Mouse (Mus musculus): ENCODE measurements around the gene Abhd14b. TPM values are rescaled to one million over a fixed set of nuclear protein-coding genes. Genes with fewer than 3 reads are reported as not detected.

The Abhd14b gene
- polyA plus RNA-seq, 1 experiment = 29.3 TPM

GRCm38 (mm10) chr9:106456325-106457162 is 9.3 kb downstream of the Abhd14b start:
- Histone ChIP-seq H3K36me3 (ENCODE audit: control insufficient read depth, insufficient read depth, low read length) (no peaks in the 10 kb centered on the region), H3K4me1 (replicated peaks; ENCODE audit: control insufficient read depth, insufficient read depth, low read length) (peaks cover 9% of the 10 kb centered on the region), H3K27me3 (ENCODE audit: control insufficient read depth, insufficient read depth, low read length) (no peaks in the 10 kb centered on the region), H3K27ac (ENCODE audit: control insufficient read depth, insufficient read depth, low read length) (no peak overlapping the region), H3K4me3 (ENCODE audit: control insufficient read depth, insufficient read depth, low read length) (no peak overlapping the region)
- no peak for DNase-seq
- WGBS = 90% methylated on average over 15 of the region's 15 CpGs
- no peak for TF ChIP-seq CTCF (IDR thresholded peaks at IDR 0.05; ENCODE audit: borderline replicate concordance, control insufficient read depth, extremely low read depth, insufficient read depth, low read length, poor library complexity)
- TF ChIP-seq POLR2A (IDR thresholded peaks at IDR 0.05; ENCODE audit: control insufficient read depth, extremely low read depth, insufficient read depth, low read length, poor library complexity) = no peak

- Histone ChIP-seq H3K4me1 (replicated peaks; ENCODE audit: control insufficient read depth, insufficient read depth, low read length) (peaks cover 9% of the 10 kb centered on the region), H3K4me3 (ENCODE audit: control insufficient read depth, insufficient read depth, low read length) (no peak overlapping the region), H3K27me3 (ENCODE audit: control insufficient read depth, insufficient read depth, low read length) (no peaks in the 10 kb centered on the region), H3K36me3 (ENCODE audit: control insufficient read depth, insufficient read depth, low read length) (no peaks in the 10 kb centered on the region), H3K27ac (ENCODE audit: control insufficient read depth, insufficient read depth, low read length) (no peak overlapping the region)
- 95% methylated on average over 9 of the region's 9 CpGs for WGBS
- TF ChIP-seq POLR2A (IDR thresholded peaks at IDR 0.05; ENCODE audit: control insufficient read depth, extremely low read depth, insufficient read depth, low read length, poor library complexity) (no peak), CTCF (IDR thresholded peaks at IDR 0.05; ENCODE audit: borderline replicate concordance, control insufficient read depth, extremely low read depth, insufficient read depth, low read length, poor library complexity) (no peak)
- no peak for DNase-seq
Measured at GRCm38 (mm10) chr9:106457163-106457559, 9.9 kb downstream of the Abhd14b start.

GRCm38 (mm10) chr9:106457920-106458319 is 10.7 kb downstream of the Abhd14b start:
- Histone ChIP-seq H3K4me1 (replicated peaks; ENCODE audit: control insufficient read depth, insufficient read depth, low read length) (peaks cover 9% of the 10 kb centered on the region), H3K36me3 (ENCODE audit: control insufficient read depth, insufficient read depth, low read length) (no peaks in the 10 kb centered on the region), H3K4me3 (ENCODE audit: control insufficient read depth, insufficient read depth, low read length) (no peak overlapping the region), H3K27ac (ENCODE audit: control insufficient read depth, insufficient read depth, low read length) (no peak overlapping the region), H3K27me3 (ENCODE audit: control insufficient read depth, insufficient read depth, low read length) (no peaks in the 10 kb centered on the region)
- TF ChIP-seq POLR2A (IDR thresholded peaks at IDR 0.05; ENCODE audit: control insufficient read depth, extremely low read depth, insufficient read depth, low read length, poor library complexity) (no peak), CTCF (IDR thresholded peaks at IDR 0.05; ENCODE audit: borderline replicate concordance, control insufficient read depth, extremely low read depth, insufficient read depth, low read length, poor library complexity) (no peak)
- DNase-seq = no peak
- 97% methylated on average over 5 of the region's 5 CpGs for WGBS

GRCm38 (mm10) chr9:106459946-106460345 is 12.7 kb downstream of the Abhd14b start:
- no peak for TF ChIP-seq CTCF (IDR thresholded peaks at IDR 0.05; ENCODE audit: borderline replicate concordance, control insufficient read depth, extremely low read depth, insufficient read depth, low read length, poor library complexity)
- TF ChIP-seq POLR2A (IDR thresholded peaks at IDR 0.05; ENCODE audit: control insufficient read depth, extremely low read depth, insufficient read depth, low read length, poor library complexity) = no peak
- Histone ChIP-seq H3K27ac (ENCODE audit: control insufficient read depth, insufficient read depth, low read length) (no peak overlapping the region), H3K27me3 (ENCODE audit: control insufficient read depth, insufficient read depth, low read length) (peaks cover 6% of the 10 kb centered on the region; the same call in 1 of the 2 replicates), H3K4me1 (replicated peaks; ENCODE audit: control insufficient read depth, insufficient read depth, low read length) (peaks cover 2% of the 10 kb centered on the region; the same call in 1 of the 2 replicates), H3K4me3 (ENCODE audit: control insufficient read depth, insufficient read depth, low read length) (no peak overlapping the region), H3K36me3 (ENCODE audit: control insufficient read depth, insufficient read depth, low read length) (no peaks in the 10 kb centered on the region)
- WGBS = 93% methylated on average over 15 of the region's 15 CpGs
- no peak for DNase-seq

GRCm38 (mm10) chr9:106460401-106461025 is 13.3 kb downstream of the Abhd14b start:
- TF ChIP-seq CTCF (IDR thresholded peaks at IDR 0.05; ENCODE audit: borderline replicate concordance, control insufficient read depth, extremely low read depth, insufficient read depth, low read length, poor library complexity) (no peak), POLR2A (IDR thresholded peaks at IDR 0.05; ENCODE audit: control insufficient read depth, extremely low read depth, insufficient read depth, low read length, poor library complexity) (no peak)
- Histone ChIP-seq H3K36me3 (ENCODE audit: control insufficient read depth, insufficient read depth, low read length) (no peaks in the 10 kb centered on the region), H3K27ac (ENCODE audit: control insufficient read depth, insufficient read depth, low read length) (no peak overlapping the region), H3K4me3 (ENCODE audit: control insufficient read depth, insufficient read depth, low read length) (no peak overlapping the region), H3K4me1 (replicated peaks; ENCODE audit: control insufficient read depth, insufficient read depth, low read length) (peaks cover 6% of the 10 kb centered on the region; the same call in 1 of the 2 replicates), H3K27me3 (ENCODE audit: control insufficient read depth, insufficient read depth, low read length) (peaks cover 9% of the 10 kb centered on the region; the same call in 1 of the 2 replicates)
- WGBS = 96% methylated on average over 18 of the region's 18 CpGs
- no peak for DNase-seq

- peaks cover 9% of the 10 kb centered on the region; the same call in 1 of the 2 replicates for H3K27me3 ChIP-seq (ENCODE audit: control insufficient read depth, insufficient read depth, low read length)
- 96% methylated on average over 9 of the region's 9 CpGs for WGBS
- no peak for DNase-seq
- no peak for TF ChIP-seq POLR2A (IDR thresholded peaks at IDR 0.05; ENCODE audit: control insufficient read depth, extremely low read depth, insufficient read depth, low read length, poor library complexity)
- TF ChIP-seq CTCF (IDR thresholded peaks at IDR 0.05; ENCODE audit: borderline replicate concordance, control insufficient read depth, extremely low read depth, insufficient read depth, low read length, poor library complexity) = no peak
- H3K4me3 ChIP-seq (ENCODE audit: control insufficient read depth, insufficient read depth, low read length) = no peak overlapping the region
- no peak overlapping the region for H3K27ac ChIP-seq (ENCODE audit: control insufficient read depth, insufficient read depth, low read length)
- H3K36me3 ChIP-seq (ENCODE audit: control insufficient read depth, insufficient read depth, low read length) = no peaks in the 10 kb centered on the region
- peaks cover 9% of the 10 kb centered on the region; the same call in 1 of the 2 replicates for H3K4me1 ChIP-seq (replicated peaks; ENCODE audit: control insufficient read depth, insufficient read depth, low read length)
Measured at GRCm38 (mm10) chr9:106461026-106461415, 13.8 kb downstream of the Abhd14b start.
